Mouse (Mus musculus): ENCODE measurements around the gene Fgfr2.

Gene Fgfr2

GRCm38 (mm10) chr7:132619549-132619948, 503.6 kb downstream of the Fgfr2 start:
- DNase-seq (ENCODE audit: low read depth, low spot score), result no peak

- no peak for DNase-seq (ENCODE audit: low read depth, low spot score)
Measured at GRCm38 (mm10) chr7:132617021-132617564, 506.1 kb downstream of the Fgfr2 start.

- peak; percentile 53 for DNase-seq (ENCODE audit: low read depth, low spot score)
Measured at GRCm38 (mm10) chr7:132616391-132616790, 506.8 kb downstream of the Fgfr2 start.

GRCm38 (mm10) chr7:132615346-132615745, 507.8 kb downstream of the Fgfr2 start:
- DNase-seq (ENCODE audit: low read depth, low spot score), result no peak

DNA sequence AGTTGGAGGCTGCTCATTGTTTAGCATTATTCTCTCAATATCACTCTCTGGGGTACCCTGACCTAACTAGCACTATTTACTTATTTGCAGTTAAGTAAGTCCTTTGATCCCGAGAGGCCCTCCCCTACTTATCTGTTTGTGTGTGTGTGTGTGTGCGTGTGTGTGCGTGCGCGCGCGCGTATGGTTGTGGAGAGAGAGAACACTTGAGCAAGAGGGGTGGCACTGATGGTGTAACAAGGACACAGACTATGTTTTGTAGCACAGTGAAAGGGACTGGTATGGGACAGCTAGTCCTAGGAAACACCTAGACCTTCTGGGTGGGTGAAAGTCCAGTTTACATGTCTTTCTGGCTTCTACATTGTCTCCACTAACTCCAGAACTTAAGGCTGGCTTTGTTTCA, 511.6 kb downstream of the Fgfr2 start:
- DNase-seq (ENCODE audit: low read depth, low spot score), result no peak

DNA sequence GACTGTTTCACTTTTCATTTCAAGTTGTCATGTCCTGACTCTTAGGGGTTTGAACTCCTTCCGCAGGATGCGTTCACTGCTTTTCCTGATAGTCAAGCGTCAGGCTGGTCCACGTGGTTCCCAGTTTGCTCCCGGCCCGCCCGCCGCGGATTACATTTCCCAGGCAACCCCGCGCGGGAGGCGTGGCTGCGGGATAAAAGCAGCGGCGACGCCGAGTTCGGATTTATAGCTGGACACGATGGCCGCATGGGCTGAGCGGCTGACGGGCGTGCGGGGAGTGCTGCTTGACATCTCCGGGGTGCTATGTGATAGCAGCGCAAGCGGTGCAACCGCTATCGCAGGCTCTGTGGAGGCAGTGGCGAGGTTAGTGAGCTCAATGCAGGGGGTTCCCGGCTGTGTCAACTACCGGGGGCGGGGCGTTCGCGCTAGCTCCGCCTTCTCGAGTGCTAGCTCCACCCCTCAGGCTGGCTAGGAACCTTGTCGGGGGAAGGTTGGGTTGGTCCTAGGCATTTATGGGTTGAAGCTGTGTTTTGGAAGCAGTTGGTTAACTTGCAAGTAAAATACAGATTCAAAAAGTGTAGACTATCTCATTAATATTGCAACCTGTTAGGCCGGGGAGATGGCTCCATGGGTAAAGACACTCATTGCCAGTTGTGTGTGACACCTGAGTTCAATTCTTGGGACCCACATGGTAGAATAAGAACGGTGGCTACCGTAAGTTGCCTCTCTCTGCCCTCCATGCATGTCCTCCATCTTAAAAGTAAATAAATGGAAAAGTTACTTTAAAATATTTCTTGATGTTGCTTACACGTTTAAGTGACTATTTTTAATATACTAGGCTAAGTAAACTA, 512.5 kb downstream of the Fgfr2 start, which contains the start of gene Lhpp:
TSS of gene Lhpp (plus strand) at position 171 of the 851 bp plus-strand sequence.
- peak; percentile 94 for DNase-seq (ENCODE audit: low read depth, low spot score)

DNA sequence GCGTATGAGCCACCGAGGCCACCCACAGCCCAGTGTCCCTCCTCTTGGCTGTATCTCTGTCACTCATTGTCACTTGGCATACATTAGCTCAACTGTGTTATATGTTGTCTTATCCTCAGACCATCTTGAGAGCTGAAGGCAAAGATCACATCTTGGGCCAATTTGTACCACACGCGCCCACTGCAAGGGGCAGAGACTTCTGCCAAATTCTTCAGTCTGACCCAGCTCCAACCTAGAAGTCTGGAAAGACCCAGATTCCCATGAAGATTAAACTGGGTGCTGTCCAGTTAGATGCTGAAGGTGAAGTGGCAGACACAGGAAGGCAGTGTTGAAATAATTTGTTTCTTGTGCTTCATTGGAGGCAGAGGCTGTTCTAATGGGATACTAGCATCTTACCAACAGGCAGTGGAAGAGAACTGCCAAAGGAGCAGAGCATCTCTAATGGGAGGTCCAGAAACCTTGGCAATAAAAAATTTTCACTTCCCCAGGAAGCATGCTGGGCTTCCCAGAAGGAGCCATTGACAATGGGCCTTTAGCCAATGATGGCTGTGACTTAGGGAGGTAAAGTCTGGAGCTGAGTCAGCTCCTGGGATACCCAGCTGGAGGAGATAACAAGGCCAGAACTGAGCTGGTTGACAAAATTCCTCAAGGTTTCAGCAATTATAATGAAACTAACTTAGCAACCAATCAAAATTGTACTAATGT, 514.7 kb downstream of the Fgfr2 start:
- DNase-seq (ENCODE audit: low read depth, low spot score), result no peak

GRCm38 (mm10) chr7:132605689-132606088, 517.5 kb downstream of the Fgfr2 start:
- no peak for DNase-seq (ENCODE audit: low read depth, low spot score)

GRCm38 (mm10) chr7:132604720-132605119, 518.4 kb downstream of the Fgfr2 start:
- DNase-seq (ENCODE audit: low read depth, low spot score), result no peak

DNA sequence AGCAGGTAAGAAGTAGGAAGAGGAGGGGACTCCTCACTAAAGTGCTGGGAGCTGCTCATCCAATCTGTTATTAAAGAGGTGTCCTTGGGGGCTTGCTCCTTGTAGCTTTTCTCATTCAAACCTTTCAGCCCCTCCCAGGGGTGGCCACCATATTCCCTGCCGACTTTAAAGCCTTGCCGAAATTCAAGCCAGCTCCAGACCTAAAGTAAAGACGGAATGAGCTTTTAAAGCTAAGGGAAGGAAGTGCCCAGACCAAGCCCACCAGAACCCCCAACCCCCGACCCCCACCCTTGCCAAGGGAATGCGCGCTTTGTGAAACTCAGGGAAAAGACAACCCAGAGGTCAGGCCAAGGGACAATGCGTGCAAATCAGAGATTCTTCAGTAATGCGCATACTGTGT, 522.2 kb downstream of the Fgfr2 start:
- peak; percentile 60 for DNase-seq (ENCODE audit: low read depth, low spot score)

GRCm38 (mm10) chr7:132600026-132600425, 523.1 kb downstream of the Fgfr2 start:
- DNase-seq (ENCODE audit: low read depth, low spot score), result peak; percentile 46

DNA sequence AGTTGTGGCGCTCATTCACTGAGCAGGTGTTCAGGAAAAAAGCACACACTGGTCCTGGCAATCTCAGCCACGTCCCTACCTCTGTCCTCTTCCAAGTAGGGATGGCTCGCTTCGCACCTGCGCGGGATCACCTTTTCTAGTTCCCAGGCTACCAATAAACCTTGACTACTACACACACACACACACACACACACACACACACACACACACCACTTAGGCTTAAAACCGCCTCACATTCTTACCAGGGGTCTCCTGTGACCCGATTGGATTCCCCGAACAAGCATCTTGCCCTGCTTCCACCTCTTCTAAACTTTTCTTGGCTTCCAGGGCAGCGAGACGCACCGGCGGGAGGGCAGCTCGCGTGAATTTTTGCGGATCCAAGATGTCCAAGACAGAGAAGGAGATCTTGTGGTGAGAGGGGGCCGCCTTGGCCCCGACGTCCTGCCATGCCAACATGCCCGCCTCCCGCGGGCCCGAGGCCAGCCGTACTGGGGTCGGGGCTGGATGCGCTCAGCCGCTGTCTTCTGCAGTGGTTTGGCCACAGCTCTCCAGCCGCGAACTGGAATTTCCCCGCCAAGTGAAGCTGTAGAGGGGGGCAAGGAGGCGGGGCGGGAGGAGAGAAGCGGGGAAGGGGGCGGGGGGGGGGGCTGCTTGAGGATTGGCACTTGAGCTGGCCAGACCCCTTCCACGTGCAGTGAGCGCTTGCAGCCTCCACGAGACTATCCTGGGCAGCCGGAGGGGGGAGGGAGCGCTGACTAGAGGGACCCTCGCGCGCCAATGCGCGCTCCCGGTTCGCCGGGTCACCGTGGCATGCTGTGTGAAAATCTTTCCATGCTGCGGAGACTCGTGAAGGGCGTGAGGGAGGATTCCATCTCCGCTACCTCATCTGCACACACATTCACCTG, 523.8 kb downstream of the Fgfr2 start, which contains the start of gene Nkx1-2:
TSS of gene Nkx1-2 (minus strand) at position 567 of the 905 bp plus-strand sequence.
- DNase-seq (ENCODE audit: low read depth, low spot score), result peak; percentile 67

GRCm38 (mm10) chr7:132597251-132598041, 525.7 kb downstream of the Fgfr2 start:
- DNase-seq (ENCODE audit: low read depth, low spot score), result peak; percentile 66

GRCm38 (mm10) chr7:132596557-132597250, 526.4 kb downstream of the Fgfr2 start:
- no peak for DNase-seq (ENCODE audit: low read depth, low spot score)

- no peak for DNase-seq (ENCODE audit: low read depth, low spot score)
Measured at GRCm38 (mm10) chr7:132595787-132596186, 527.4 kb downstream of the Fgfr2 start.

- DNase-seq (ENCODE audit: low read depth, low spot score), result no peak
Measured at GRCm38 (mm10) chr7:132594325-132594724, 528.8 kb downstream of the Fgfr2 start.

DNA sequence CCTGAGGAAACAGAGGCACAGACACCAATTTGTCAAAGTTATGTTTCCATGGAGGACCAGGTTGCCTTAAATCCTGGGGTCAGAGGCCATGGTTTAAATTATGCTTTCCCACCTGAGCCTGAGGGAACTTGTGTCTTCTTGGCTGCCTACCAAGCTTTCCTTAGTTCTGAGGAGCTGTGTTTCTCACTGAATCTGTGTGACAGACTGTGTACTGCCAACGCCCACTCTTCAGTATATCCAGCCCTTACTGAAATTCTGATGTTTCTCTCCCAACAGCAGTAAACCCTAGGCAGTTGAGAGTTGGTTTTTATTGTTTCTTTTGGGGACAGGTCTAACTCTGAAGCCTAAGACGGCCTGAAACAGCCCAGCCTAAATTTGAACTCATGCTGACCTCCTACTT, 529.4 kb downstream of the Fgfr2 start:
- no peak for DNase-seq (ENCODE audit: low read depth, low spot score)

DNA sequence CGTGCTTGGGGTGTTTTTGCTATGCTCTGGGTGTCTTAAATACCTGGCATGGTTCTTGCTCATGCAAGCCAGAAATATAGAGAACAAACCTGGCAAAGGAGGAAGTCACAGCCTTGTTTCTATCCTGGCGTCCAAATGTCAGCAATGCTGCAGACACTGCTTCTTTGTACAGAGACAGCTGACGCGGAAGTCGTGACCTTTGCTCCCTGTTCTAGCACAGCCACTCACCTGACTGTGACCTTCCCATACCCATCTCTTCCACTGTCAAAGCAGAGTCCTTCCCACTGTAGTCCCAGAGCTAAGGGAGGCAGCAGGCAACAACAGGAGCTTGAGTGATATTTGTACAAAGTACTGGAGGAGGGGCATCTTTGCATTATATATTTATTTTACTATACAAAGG, 533.5 kb downstream of the Fgfr2 start:
- no peak for DNase-seq (ENCODE audit: low read depth, low spot score)

DNA sequence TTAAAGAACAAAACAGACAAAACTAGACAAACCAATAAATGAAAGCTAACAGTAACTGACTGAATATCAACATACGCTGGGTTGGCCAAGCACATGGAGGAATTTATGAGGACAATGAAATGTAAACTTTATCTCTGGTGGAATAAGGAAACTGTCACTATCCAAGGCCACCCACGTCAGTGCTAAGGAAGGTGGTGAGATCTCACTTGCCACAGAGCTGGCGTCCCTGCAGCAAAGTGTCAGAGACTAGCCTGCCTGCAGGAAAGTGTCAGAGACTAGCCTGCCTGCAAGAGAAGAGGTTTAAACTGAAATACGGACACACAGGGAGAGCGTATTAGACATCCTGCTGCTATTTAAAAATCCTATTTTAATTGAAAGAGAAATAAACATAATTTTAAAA, 536.0 kb downstream of the Fgfr2 start:
- DNase-seq (ENCODE audit: low read depth, low spot score), result no peak

All from ZHBTc4 (cell line).